Mouse (Mus musculus): ENCODE data around the gene Lypd3. TPM values are rescaled to one million over a fixed set of nuclear protein-coding genes. Genes with fewer than 3 reads are reported as not detected.
"Not testable (repeated sequence)": the region's sequence is repeated elsewhere in the genome, so short reads cannot be mapped to it uniquely, and the experiment has no call there.

Gene Lypd3
- polyA plus RNA-seq, 1 experiment from 2014 or later, result 0.43 TPM

DNA sequence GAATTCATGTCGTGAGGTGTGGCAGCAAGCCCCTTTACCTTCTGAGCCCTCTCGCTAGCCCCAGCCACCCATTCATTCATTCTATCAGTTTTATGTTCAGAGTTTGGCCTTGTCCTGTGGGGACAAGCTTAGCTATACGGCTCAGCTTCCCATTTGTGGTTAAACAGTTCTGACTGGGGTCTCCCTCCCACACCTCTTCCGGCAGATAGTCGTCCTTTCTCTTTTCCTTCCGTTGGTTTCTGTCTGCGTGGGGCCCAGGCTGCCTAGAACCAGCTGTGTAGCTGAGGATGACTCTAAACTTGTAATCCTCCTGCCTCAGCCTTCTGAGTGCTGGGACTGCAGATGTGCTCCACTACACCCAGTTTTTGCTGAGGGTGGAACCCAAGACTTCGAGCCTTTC, 18.6 kb upstream of the Lypd3 start:
- H3K27ac ChIP-seq, result no peak overlapping the region
- H3K27me3 ChIP-seq (replicated peaks), result peaks cover 21% of the 10 kb centered on the region
- peaks cover under 1% of the 10 kb centered on the region; the same call in 1 of the 2 replicates for H3K4me1 ChIP-seq
- no peak overlapping the region for H3K9ac ChIP-seq
- no peaks in the 10 kb centered on the region for H3K36me3 ChIP-seq
- no peak overlapping the region for H3K4me2 ChIP-seq (replicated peaks)
- no peak overlapping the region for H3K4me3 ChIP-seq
- 84% methylated on average over 8 of the region's 8 CpGs for WGBS
- no peak for ATAC-seq (ENCODE audit: low FRiP score, low read depth)
- no peaks in the 10 kb centered on the region for H3K9me3 ChIP-seq

DNA sequence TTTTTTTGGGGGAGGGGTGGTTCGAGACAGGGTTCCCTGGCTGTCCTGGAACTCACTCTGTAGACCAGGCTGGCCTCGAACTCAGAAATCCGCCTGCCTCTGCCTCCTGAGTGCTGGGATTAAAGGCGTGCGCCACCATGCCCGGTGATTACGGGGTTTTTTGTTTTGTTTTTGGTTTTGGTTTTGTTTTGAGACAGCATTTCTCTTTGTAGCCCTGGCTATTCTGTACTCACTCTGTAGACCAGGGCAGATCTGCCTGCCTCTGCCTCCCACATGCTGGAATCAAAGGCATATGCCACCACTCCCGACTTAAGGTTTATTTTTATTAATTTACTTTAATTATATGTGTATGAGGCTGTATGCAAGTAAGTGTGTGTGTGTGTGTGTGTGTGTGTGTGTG, 18.0 kb upstream of the Lypd3 start:
- H3K4me2 ChIP-seq (replicated peaks); H3K9me3 ChIP-seq; H3K36me3 ChIP-seq; H3K27ac ChIP-seq; H3K9ac ChIP-seq; H3K4me3 ChIP-seq; H3K4me1 ChIP-seq; ATAC-seq (ENCODE audit: low FRiP score, low read depth): not testable (repeated sequence)
- 89% methylated on average over 8 of the region's 8 CpGs for WGBS
- H3K27me3 ChIP-seq (replicated peaks), result peaks cover 15% of the 10 kb centered on the region

- H3K36me3 ChIP-seq, result no peaks in the 10 kb centered on the region
- no peak overlapping the region for H3K9ac ChIP-seq
- H3K27me3 ChIP-seq (replicated peaks), result 0 out of 2 replicates have a peak, but pooled peaks cover 8% of the 10 kb centered on the region
- no peak overlapping the region for H3K4me3 ChIP-seq
- no peaks in the 10 kb centered on the region for H3K4me1 ChIP-seq
- H3K4me2 ChIP-seq (replicated peaks), result no peak overlapping the region
- 50% methylated on average over 13 of the region's 13 CpGs for WGBS
- no peak overlapping the region for H3K27ac ChIP-seq
- H3K9me3 ChIP-seq, result no peaks in the 10 kb centered on the region
- ATAC-seq (ENCODE audit: low FRiP score, low read depth), result no peak
These were observed 16.5 kb upstream of the Lypd3 start for GRCm38 (mm10) chr7:24619671-24620397.

DNA sequence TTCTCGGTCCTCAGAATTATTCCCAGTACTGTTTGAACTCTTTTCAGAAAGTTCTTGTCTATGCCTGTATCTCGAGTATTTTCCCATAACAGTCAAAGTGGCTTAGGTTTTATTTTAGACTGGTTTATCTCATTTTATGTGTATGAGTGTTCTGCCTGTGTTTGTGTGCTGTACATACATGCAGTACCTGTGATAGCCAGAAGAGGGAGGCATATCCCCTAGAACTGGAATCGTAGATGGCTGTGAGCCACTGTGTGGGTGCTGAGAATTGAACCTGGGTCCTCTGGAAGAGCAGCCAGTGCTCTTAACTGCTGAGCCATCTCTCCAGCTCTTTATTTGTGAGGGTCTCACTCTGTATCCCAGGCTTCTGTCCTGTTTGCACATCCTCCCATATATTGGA, 15.2 kb upstream of the Lypd3 start:
- WGBS, result 85% methylated on average over 3 of the region's 3 CpGs
- H3K36me3 ChIP-seq, result no peaks in the 10 kb centered on the region
- no peak overlapping the region for H3K4me2 ChIP-seq (replicated peaks)
- H3K4me3 ChIP-seq, result no peak overlapping the region
- no peaks in the 10 kb centered on the region for H3K9me3 ChIP-seq
- H3K27me3 ChIP-seq (replicated peaks), result peaks cover 8% of the 10 kb centered on the region; the same call in 1 of the 2 replicates
- no peaks in the 10 kb centered on the region for H3K4me1 ChIP-seq
- H3K9ac ChIP-seq, result no peak overlapping the region
- H3K27ac ChIP-seq, result no peak overlapping the region
- no peak for ATAC-seq (ENCODE audit: low FRiP score, low read depth)

DNA sequence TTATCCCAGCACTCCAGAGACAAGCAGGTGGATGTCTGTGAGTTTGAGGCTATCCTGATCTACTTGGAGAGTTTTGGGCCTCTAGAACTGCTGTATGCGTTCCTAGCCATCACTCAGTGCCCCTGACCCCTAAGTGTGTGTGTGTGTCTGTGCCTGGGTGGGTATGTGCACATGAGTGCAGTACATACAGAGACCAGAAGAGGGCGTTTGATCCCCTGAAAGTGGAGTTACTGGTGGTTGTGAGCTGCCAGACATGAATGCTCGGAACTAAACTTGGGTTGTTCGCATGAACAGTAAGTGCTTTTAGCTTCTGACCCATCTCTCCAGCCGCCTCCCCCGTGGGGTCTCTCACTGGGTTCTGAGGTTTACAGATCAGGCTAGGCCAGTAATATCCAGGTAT, 13.4 kb upstream of the Lypd3 start:
- Histone ChIP-seq H3K9me3 (no peaks in the 10 kb centered on the region), H3K36me3 (no peaks in the 10 kb centered on the region), H3K9ac (no peak overlapping the region), H3K27ac (no peak overlapping the region), H3K4me3 (no peak overlapping the region), H3K4me2 (replicated peaks) (no peak overlapping the region), H3K27me3 (replicated peaks) (peaks cover 8% of the 10 kb centered on the region; the same call in 1 of the 2 replicates), H3K4me1 (no peaks in the 10 kb centered on the region)
- no peak for ATAC-seq (ENCODE audit: low FRiP score, low read depth)
- whole genome bisulfite sequencing, result 80% methylated on average over 6 of the region's 6 CpGs

GRCm38 (mm10) chr7:24628685-24629610, 7.4 kb upstream of the Lypd3 start:
- no peaks in the 10 kb centered on the region for H3K9me3 ChIP-seq
- H3K4me1 ChIP-seq, result no peaks in the 10 kb centered on the region
- peak; percentile 73 for ATAC-seq (ENCODE audit: low FRiP score, low read depth)
- 10% methylated on average over 33 of the region's 33 CpGs for WGBS
- H3K27me3 ChIP-seq (replicated peaks), result no peaks in the 10 kb centered on the region; the same call in 1 of the 2 replicates
- peak overlapping the region; percentile 24 for H3K4me3 ChIP-seq
- no peaks in the 10 kb centered on the region for H3K36me3 ChIP-seq
- no peak overlapping the region for H3K9ac ChIP-seq
- H3K27ac ChIP-seq, result no peak overlapping the region
- H3K4me2 ChIP-seq (replicated peaks), result peak overlapping the region; percentile 60

- ATAC-seq (ENCODE audit: low FRiP score, low read depth), result no peak
- H3K27me3 ChIP-seq (replicated peaks), result no peaks in the 10 kb centered on the region; the same call in 1 of the 2 replicates
- no peak overlapping the region for H3K9ac ChIP-seq
- H3K4me3 ChIP-seq, result no peak overlapping the region
- H3K27ac ChIP-seq, result no peak overlapping the region
- no peak overlapping the region for H3K4me2 ChIP-seq (replicated peaks)
- WGBS, result 71% methylated on average over 4 of the region's 4 CpGs
- H3K4me1 ChIP-seq, result no peaks in the 10 kb centered on the region
- H3K9me3 ChIP-seq, result no peaks in the 10 kb centered on the region
- no peaks in the 10 kb centered on the region for H3K36me3 ChIP-seq
These were observed 6.7 kb upstream of the Lypd3 start for GRCm38 (mm10) chr7:24629672-24630071.

GRCm38 (mm10) chr7:24630116-24630880, 6.1 kb upstream of the Lypd3 start:
- Histone ChIP-seq H3K9me3 (no peaks in the 10 kb centered on the region), H3K4me1 (no peaks in the 10 kb centered on the region), H3K36me3 (no peaks in the 10 kb centered on the region), H3K9ac (no peak overlapping the region), H3K27ac (no peak overlapping the region), H3K4me3 (no peak overlapping the region), H3K27me3 (replicated peaks) (no peaks in the 10 kb centered on the region; the same call in 1 of the 2 replicates), H3K4me2 (replicated peaks) (no peak overlapping the region)
- no peak for ATAC-seq (ENCODE audit: low FRiP score, low read depth)
- WGBS, result 69% methylated on average over 10 of the region's 10 CpGs

- H3K4me1 ChIP-seq, result peaks cover 9% of the 10 kb centered on the region; the same call in 1 of the 2 replicates
These were observed 696 bp downstream of the Lypd3 start for GRCm38 (mm10) chr7:24637046-24637445.

DNA sequence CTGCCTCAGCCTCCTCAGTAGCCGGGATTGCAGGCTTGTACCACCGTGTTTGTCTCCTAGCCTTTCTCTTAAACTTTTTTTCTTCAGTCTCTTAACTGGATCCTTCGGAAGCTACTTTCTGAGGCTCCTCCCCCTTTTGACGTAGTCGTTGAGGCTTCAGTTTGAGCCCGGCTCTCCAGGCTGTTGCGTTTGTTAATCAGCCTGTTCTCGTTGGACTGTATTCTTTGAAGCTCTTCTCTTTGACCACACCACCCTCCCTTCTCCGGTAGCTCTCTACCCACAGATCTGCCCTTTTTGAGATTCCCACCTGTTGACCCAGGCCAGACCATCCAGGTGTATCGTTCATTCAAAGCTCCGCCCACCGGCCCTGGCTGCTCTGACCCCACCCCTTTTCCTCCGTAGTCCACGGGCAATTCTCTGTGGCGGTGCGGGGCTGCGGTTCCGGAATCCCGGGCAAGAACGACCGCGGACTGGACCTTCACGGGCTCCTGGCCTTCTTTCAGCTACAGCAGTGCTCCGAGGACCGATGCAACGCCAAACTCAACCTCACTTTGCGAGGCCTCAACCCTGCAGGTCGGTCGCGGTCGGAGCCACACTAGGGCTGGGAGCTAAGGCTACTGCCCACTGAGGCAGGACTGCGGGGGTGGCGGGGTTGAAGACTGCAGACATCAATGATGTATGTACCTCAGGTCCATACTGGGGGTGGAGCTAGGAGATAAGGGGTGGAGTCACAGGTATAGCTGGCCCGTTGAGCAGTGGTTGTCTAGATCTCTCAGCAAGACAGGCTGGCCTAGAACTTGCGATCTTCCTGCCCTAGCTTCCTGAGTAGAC, 1.9 kb downstream of the Lypd3 start:
- Histone ChIP-seq H3K27ac (no peak overlapping the region), H3K9me3 (no peaks in the 10 kb centered on the region), H3K9ac (no peak overlapping the region), H3K4me2 (replicated peaks) (peak overlapping the region; percentile 59), H3K36me3 (no peaks in the 10 kb centered on the region), H3K27me3 (replicated peaks) (peaks cover 55% of the 10 kb centered on the region), H3K4me1 (peaks cover 9% of the 10 kb centered on the region; the same call in 1 of the 2 replicates), H3K4me3 (peak overlapping the region; percentile 29; the same call in 1 of the 2 replicates)
- 2% methylated on average over 35 of the region's 35 CpGs for WGBS
- peak; percentile 37; the same call in 1 of the 2 replicates for ATAC-seq (ENCODE audit: low FRiP score, low read depth)

More at GRCm38 (mm10) chr7:24637046-24637445, 696 bp downstream of the Lypd3 start:
- H3K4me3 ChIP-seq, result no peak overlapping the region
- H3K4me2 ChIP-seq (replicated peaks), result peak overlapping the region; percentile 59
- ATAC-seq (ENCODE audit: low FRiP score, low read depth), result peak; percentile 25
- no peaks in the 10 kb centered on the region for H3K9me3 ChIP-seq
- H3K36me3 ChIP-seq, result no peaks in the 10 kb centered on the region
- H3K9ac ChIP-seq, result no peak overlapping the region
- peaks cover 52% of the 10 kb centered on the region for H3K27me3 ChIP-seq (replicated peaks)
- H3K27ac ChIP-seq, result no peak overlapping the region
- under 1% methylated on average over 18 of the region's 18 CpGs for WGBS

- Histone ChIP-seq H3K4me2 (replicated peaks) (no peak overlapping the region), H3K9ac (no peak overlapping the region), H3K9me3 (no peaks in the 10 kb centered on the region), H3K27me3 (replicated peaks) (peaks cover 55% of the 10 kb centered on the region), H3K4me3 (no peak overlapping the region), H3K27ac (no peak overlapping the region), H3K36me3 (no peaks in the 10 kb centered on the region), H3K4me1 (peaks cover 9% of the 10 kb centered on the region; the same call in 1 of the 2 replicates)
- WGBS, result 70% methylated on average over 13 of the region's 13 CpGs
- no peak for ATAC-seq (ENCODE audit: low FRiP score, low read depth)
These were observed 4.1 kb downstream of the Lypd3 start for GRCm38 (mm10) chr7:24640450-24640849.

Measured in neural tube, embryonic 12.5 days (tissue).